Mouse (Mus musculus): ENCODE measurements around the gene Vldlr. TPM values are rescaled to one million over a fixed set of nuclear protein-coding genes. Genes with fewer than 3 reads are reported as not detected.

Gene Vldlr
- total RNA-seq, 1 experiment: 4.6 TPM

- no peaks in the 10 kb centered on the region for H3K36me3 ChIP-seq (ENCODE audit: control insufficient read depth, insufficient read depth, low read length, poor library complexity, severe bottlenecking)
- TF ChIP-seq ZC3H11A (IDR thresholded peaks at IDR 0.05; ENCODE audit: borderline replicate concordance, low read depth, low read length) (no peak), ZNF384 (IDR thresholded peaks at IDR 0.05; ENCODE audit: low read depth, low read length) (no peak), MAFK (IDR thresholded peaks at IDR 0.05; ENCODE audit: insufficient read depth, low read depth, low read length) (no peak), HCFC1 (IDR thresholded peaks at IDR 0.05; ENCODE audit: borderline replicate concordance, insufficient read depth, low read length) (no peak), CHD2 (IDR thresholded peaks at IDR 0.05; ENCODE audit: low read depth, low read length) (no peak)
- in situ Hi-C loops (cut with MboI; ENCODE audit: low sequenced_read_pairs in 2 of 2, unreplicated experiment in 2 of 2): no loop called here
- H3K9ac ChIP-seq (ENCODE audit: insufficient read depth, low read depth, low read length, poor library complexity, severe bottlenecking): no peak overlapping the region
- no peak overlapping the region for H3K27ac ChIP-seq (ENCODE audit: insufficient read depth, low read depth, low read length, poor library complexity, severe bottlenecking)
- no peaks in the 10 kb centered on the region for H3K4me1 ChIP-seq (ENCODE audit: control insufficient read depth in 2 of 2, insufficient read depth in 2 of 2, low read length in 2 of 2, poor library complexity in 1 of 2)
- H3K4me3 ChIP-seq (ENCODE audit: insufficient read depth in 1 of 2, low read depth in 1 of 2, low read length in 2 of 2, poor library complexity in 1 of 2, severe bottlenecking in 1 of 2): no peak overlapping the region
- DNase-seq (ENCODE audit: low read depth, low spot score): no peak
- no peaks in the 10 kb centered on the region for H3K9me3 ChIP-seq (ENCODE audit: control insufficient read depth, insufficient read depth, low read depth, low read length)
Observed at GRCm38 (mm10) chr19:27176558-27176957, 39.7 kb upstream of the Vldlr start.

GRCm38 (mm10) chr19:27178195-27178807 is 38.0 kb upstream of the Vldlr start:
- Histone ChIP-seq H3K4me1 (ENCODE audit: control insufficient read depth in 2 of 2, insufficient read depth in 2 of 2, low read length in 2 of 2, poor library complexity in 1 of 2) (no peaks in the 10 kb centered on the region), H3K36me3 (ENCODE audit: control insufficient read depth, insufficient read depth, low read length, poor library complexity, severe bottlenecking) (no peaks in the 10 kb centered on the region), H3K9ac (ENCODE audit: insufficient read depth, low read depth, low read length, poor library complexity, severe bottlenecking) (no peak overlapping the region), H3K27ac (ENCODE audit: insufficient read depth, low read depth, low read length, poor library complexity, severe bottlenecking) (no peak overlapping the region), H3K9me3 (ENCODE audit: control insufficient read depth, insufficient read depth, low read depth, low read length) (no peaks in the 10 kb centered on the region), H3K4me3 (ENCODE audit: insufficient read depth in 1 of 2, low read depth in 1 of 2, low read length in 2 of 2, poor library complexity in 1 of 2, severe bottlenecking in 1 of 2) (no peak overlapping the region)
- no peak for DNase-seq (ENCODE audit: low read depth, low spot score)
- in situ Hi-C loops (cut with MboI; ENCODE audit: low sequenced_read_pairs in 2 of 2, unreplicated experiment in 2 of 2): no loop called here
- no peak for TF ChIP-seq ZC3H11A (IDR thresholded peaks at IDR 0.05; ENCODE audit: borderline replicate concordance, low read depth, low read length)
- no peak for TF ChIP-seq CHD2 (IDR thresholded peaks at IDR 0.05; ENCODE audit: low read depth, low read length)
- no peak for TF ChIP-seq HCFC1 (IDR thresholded peaks at IDR 0.05; ENCODE audit: borderline replicate concordance, insufficient read depth, low read length)
- no peak for TF ChIP-seq MAFK (IDR thresholded peaks at IDR 0.05; ENCODE audit: insufficient read depth, low read depth, low read length)
- TF ChIP-seq ZNF384 (IDR thresholded peaks at IDR 0.05; ENCODE audit: low read depth, low read length): no peak

DNA sequence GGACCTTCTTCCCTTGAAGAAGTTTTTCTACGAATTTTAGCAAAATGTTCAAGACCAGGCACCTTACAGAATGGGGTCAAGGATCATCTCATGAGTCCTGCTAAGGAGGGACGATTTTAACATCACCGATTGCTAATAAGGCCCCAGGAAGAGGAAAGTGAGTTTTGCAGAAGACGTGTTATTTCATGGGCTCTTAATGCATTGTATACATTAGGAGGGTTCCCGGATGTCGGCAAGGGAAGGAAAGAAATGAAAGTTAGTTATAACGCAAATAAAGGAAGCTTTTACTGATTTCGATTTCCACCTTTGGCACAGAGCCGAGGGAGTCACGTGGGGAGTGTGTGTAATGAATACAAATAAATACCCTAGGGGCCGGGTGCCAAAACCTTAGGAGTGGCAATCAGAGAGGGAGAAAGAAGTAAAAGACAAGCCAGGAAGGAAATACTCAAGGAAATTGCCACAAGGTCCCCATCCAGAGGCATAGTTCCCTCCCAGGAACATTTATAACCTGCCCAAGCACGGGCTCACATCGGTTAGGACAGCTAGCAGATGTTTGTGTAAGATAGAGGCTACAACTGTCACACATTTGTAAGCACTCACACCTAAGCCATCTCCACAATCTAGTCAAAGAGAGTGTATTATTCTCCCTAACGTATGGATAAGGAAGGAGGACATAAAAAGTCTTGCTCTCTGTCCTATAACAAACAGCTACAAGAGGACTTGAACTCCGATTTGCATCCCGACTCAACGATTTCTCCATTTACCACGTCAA is 35.7 kb upstream of the Vldlr start:
- no peak for TF ChIP-seq MAFK (IDR thresholded peaks at IDR 0.05; ENCODE audit: insufficient read depth, low read depth, low read length)
- TF ChIP-seq ZNF384 (IDR thresholded peaks at IDR 0.05; ENCODE audit: low read depth, low read length): no peak
- TF ChIP-seq CHD2 (IDR thresholded peaks at IDR 0.05; ENCODE audit: low read depth, low read length): no peak
- TF ChIP-seq ZC3H11A (IDR thresholded peaks at IDR 0.05; ENCODE audit: borderline replicate concordance, low read depth, low read length): no peak
- no peak for TF ChIP-seq HCFC1 (IDR thresholded peaks at IDR 0.05; ENCODE audit: borderline replicate concordance, insufficient read depth, low read length)
- in situ Hi-C loops (cut with MboI; ENCODE audit: low sequenced_read_pairs in 2 of 2, unreplicated experiment in 2 of 2): no loop called here
- Histone ChIP-seq H3K4me3 (ENCODE audit: insufficient read depth in 1 of 2, low read depth in 1 of 2, low read length in 2 of 2, poor library complexity in 1 of 2, severe bottlenecking in 1 of 2) (no peak overlapping the region), H3K27ac (ENCODE audit: insufficient read depth, low read depth, low read length, poor library complexity, severe bottlenecking) (no peak overlapping the region), H3K36me3 (ENCODE audit: control insufficient read depth, insufficient read depth, low read length, poor library complexity, severe bottlenecking) (no peaks in the 10 kb centered on the region), H3K4me1 (ENCODE audit: control insufficient read depth in 2 of 2, insufficient read depth in 2 of 2, low read length in 2 of 2, poor library complexity in 1 of 2) (no peaks in the 10 kb centered on the region), H3K9me3 (ENCODE audit: control insufficient read depth, insufficient read depth, low read depth, low read length) (no peaks in the 10 kb centered on the region), H3K9ac (ENCODE audit: insufficient read depth, low read depth, low read length, poor library complexity, severe bottlenecking) (no peak overlapping the region)
- DNase-seq (ENCODE audit: low read depth, low spot score): no peak

- no peak for TF ChIP-seq CHD2 (IDR thresholded peaks at IDR 0.05; ENCODE audit: low read depth, low read length)
- no peak for TF ChIP-seq HCFC1 (IDR thresholded peaks at IDR 0.05; ENCODE audit: borderline replicate concordance, insufficient read depth, low read length)
- no peak for TF ChIP-seq ZC3H11A (IDR thresholded peaks at IDR 0.05; ENCODE audit: borderline replicate concordance, low read depth, low read length)
- no peak for TF ChIP-seq ZNF384 (IDR thresholded peaks at IDR 0.05; ENCODE audit: low read depth, low read length)
- TF ChIP-seq MAFK (IDR thresholded peaks at IDR 0.05; ENCODE audit: insufficient read depth, low read depth, low read length): no peak
- no peak for DNase-seq (ENCODE audit: low read depth, low spot score)
- no peak overlapping the region for H3K9ac ChIP-seq (ENCODE audit: insufficient read depth, low read depth, low read length, poor library complexity, severe bottlenecking)
- H3K27ac ChIP-seq (ENCODE audit: insufficient read depth, low read depth, low read length, poor library complexity, severe bottlenecking): no peak overlapping the region
- H3K4me3 ChIP-seq (ENCODE audit: insufficient read depth in 1 of 2, low read depth in 1 of 2, low read length in 2 of 2, poor library complexity in 1 of 2, severe bottlenecking in 1 of 2): no peak overlapping the region
- H3K36me3 ChIP-seq (ENCODE audit: control insufficient read depth, insufficient read depth, low read length, poor library complexity, severe bottlenecking): no peaks in the 10 kb centered on the region
- in situ Hi-C loops (cut with MboI; ENCODE audit: low sequenced_read_pairs in 2 of 2, unreplicated experiment in 2 of 2): no loop called here
- no peaks in the 10 kb centered on the region for H3K4me1 ChIP-seq (ENCODE audit: control insufficient read depth in 2 of 2, insufficient read depth in 2 of 2, low read length in 2 of 2, poor library complexity in 1 of 2)
- no peaks in the 10 kb centered on the region for H3K9me3 ChIP-seq (ENCODE audit: control insufficient read depth, insufficient read depth, low read depth, low read length)
Observed at GRCm38 (mm10) chr19:27183511-27183910, 32.8 kb upstream of the Vldlr start.

Measured in ES-E14 (cell line).